Mouse (Mus musculus): ENCODE measurements at regions not wholly inside any gene's neighbourhood (a gene's known extent, or its start where the extent isn't known, plus 50 kb on each side); places are given as distances from the start of the nearest gene placed in this dataset.
A peak's percentile ranks its signal among the peaks of the same experiment; 100 is the strongest.
"Not testable (repeated sequence)": the region's sequence is repeated elsewhere in the genome, so short reads cannot be mapped to it uniquely, and the experiment has no call there.

- DNase-seq (ENCODE audit: low read depth, low spot score): no peak
These were observed 286.6 kb upstream of the Got2 start for GRCm38 (mm10) chr8:96174996-96175395.

- no peak for DNase-seq (ENCODE audit: low read depth, low spot score)
These were observed 276.6 kb upstream of the Got2 start for GRCm38 (mm10) chr8:96164933-96165332.

- DNase-seq (ENCODE audit: low read depth, low spot score): no peak
These were observed 271.6 kb upstream of the Got2 start for GRCm38 (mm10) chr8:96159899-96160298.

GRCm38 (mm10) chr8:96152496-96153250 is 264.3 kb upstream of the Got2 start:
- DNase-seq (ENCODE audit: low read depth, low spot score): peak; percentile 62

GRCm38 (mm10) chr8:96152056-96152455 is 263.7 kb upstream of the Got2 start:
- no peak for DNase-seq (ENCODE audit: low read depth, low spot score)

- DNase-seq (ENCODE audit: low read depth, low spot score): no peak
These were observed 262.7 kb upstream of the Got2 start for GRCm38 (mm10) chr8:96151065-96151472.

- no peak for DNase-seq (ENCODE audit: low read depth, low spot score)
These were observed 243.8 kb upstream of the Got2 start for GRCm38 (mm10) chr8:96132183-96132582.

GRCm38 (mm10) chr8:96128329-96128728 is 240.0 kb upstream of the Got2 start:
- DNase-seq (ENCODE audit: low read depth, low spot score): peak; percentile 23

GRCm38 (mm10) chr8:96100817-96101216 is 212.5 kb upstream of the Got2 start:
- DNase-seq (ENCODE audit: low read depth, low spot score): no peak

- no peak for DNase-seq (ENCODE audit: low read depth, low spot score)
These were observed 204.6 kb upstream of the Got2 start for GRCm38 (mm10) chr8:96092931-96093330.

GRCm38 (mm10) chr8:96090231-96090630 is 201.9 kb upstream of the Got2 start:
- DNase-seq (ENCODE audit: low read depth, low spot score): no peak

GRCm38 (mm10) chr8:96068306-96068705 is 180.0 kb upstream of the Got2 start:
- no peak for DNase-seq (ENCODE audit: low read depth, low spot score)

- no peak for DNase-seq (ENCODE audit: low read depth, low spot score)
These were observed 159.3 kb upstream of the Got2 start for GRCm38 (mm10) chr8:96047686-96048085.

GRCm38 (mm10) chr8:96042335-96042734 is 154.0 kb upstream of the Got2 start:
- DNase-seq (ENCODE audit: low read depth, low spot score): no peak

- no peak for DNase-seq (ENCODE audit: low read depth, low spot score)
These were observed 151.9 kb upstream of the Got2 start for GRCm38 (mm10) chr8:96040216-96040615.

- not testable (repeated sequence) for DNase-seq (ENCODE audit: low read depth, low spot score)
These were observed 130.4 kb upstream of the Got2 start for GRCm38 (mm10) chr8:96018742-96019141.

- DNase-seq (ENCODE audit: low read depth, low spot score): peak; percentile 49
These were observed 123.7 kb upstream of the Got2 start for GRCm38 (mm10) chr8:96012002-96012401.

GRCm38 (mm10) chr8:95991826-95992463 is 103.6 kb upstream of the Got2 start:
- DNase-seq (ENCODE audit: low read depth, low spot score): peak; percentile 10

GRCm38 (mm10) chr8:95988616-95989380 is 100.5 kb upstream of the Got2 start:
- DNase-seq (ENCODE audit: low read depth, low spot score): no peak

GRCm38 (mm10) chr8:95987011-95987440 is 98.7 kb upstream of the Got2 start:
- peak; percentile 16 for DNase-seq (ENCODE audit: low read depth, low spot score)

GRCm38 (mm10) chr8:95986410-95986809 is 98.1 kb upstream of the Got2 start:
- no peak for DNase-seq (ENCODE audit: low read depth, low spot score)

GRCm38 (mm10) chr8:95983690-95984089 is 95.3 kb upstream of the Got2 start:
- DNase-seq (ENCODE audit: low read depth, low spot score): no peak
